Mouse (Mus musculus) olfactory bulb, adult 2 months (tissue): ENCODE results near the gene Oat.

Experiments used
- CTCF ChIP-seq: fragments of 200-500 bp; IDR thresholded peaks from 2 replicates; pipeline ENCODE4 v1.5.1; 2012; ENCODE audit warnings: low read depth, mild to moderate bottlenecking, low read length, moderate library complexity; ENCODE audit not compliant: insufficient read depth
- POLR2A ChIP-seq: fragments of 200-500 bp; IDR thresholded peaks from 2 replicates; pipeline ENCODE4 v1.6.1; 2012; ENCODE audit warnings: mild to moderate bottlenecking, low read depth, low read length, moderate library complexity; ENCODE audit not compliant: insufficient read depth

DNA sequence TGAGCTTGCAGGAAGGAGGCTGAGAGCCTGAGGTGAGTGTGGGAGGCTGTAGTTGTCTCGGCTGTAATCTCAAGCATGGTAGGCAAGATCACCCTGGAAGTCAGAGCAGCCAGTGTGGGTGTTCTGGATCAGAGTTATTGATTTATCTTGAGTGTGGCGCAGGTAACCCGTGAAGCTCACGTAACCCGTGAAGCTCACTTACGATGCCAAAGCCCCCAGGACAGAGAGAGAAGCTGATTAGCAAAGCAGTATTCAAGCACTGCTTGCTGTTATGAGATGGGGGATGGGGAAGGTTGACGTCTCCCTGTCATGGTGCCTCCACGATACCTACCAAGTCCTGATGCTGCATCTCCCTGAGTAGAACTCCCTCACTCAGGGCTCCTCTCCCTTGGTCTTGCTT is 43.4 kb upstream of the Oat start:
- TF ChIP-seq CTCF (no peak), POLR2A (no peak)
